Mouse (Mus musculus) erythroblast, embryonic 14.5 days (primary cell): ENCODE data around the gene Intu.

ENCODE experiments used
- GATA1 ChIP-seq: IDR thresholded peaks from 2 replicates; pipeline ENCODE4 v1.6.1; 2012; ENCODE audit warnings: low read length, inconsistent platforms, mixed read lengths
- TAL1 ChIP-seq: IDR thresholded peaks from 3 replicates; pipeline ENCODE4 v1.6.1; 2012; ENCODE audit warnings: low read length, inconsistent platforms, mixed read lengths

- no peak for TF ChIP-seq TAL1
- TF ChIP-seq GATA1, result no peak
These were observed 122.9 kb downstream of the Intu start for GRCm38 (mm10) chr3:40654028-40654427.
